Mouse (Mus musculus) forebrain, embryonic 15.5 days (tissue): ENCODE measurements around the gene Slc22a20. TPM values are rescaled to one million over a fixed set of nuclear protein-coding genes. Genes with fewer than 3 reads are reported as not detected.

Experiments
- ATAC-seq: fragments of 200-750 bp; cut with Nextera tagmentation; replicated peaks from 2 replicates; pipeline ENCODE4 v1.8.0; 2017; ENCODE audit warnings: mild to moderate bottlenecking, moderate TSS enrichment, moderate library complexity
- H3K27ac ChIP-seq: fragments of 300-500 bp; sonication (generic); replicated peaks from 2 replicates; pipeline ENCODE4 v1.5.1; 2015; ENCODE audit warnings: mild to moderate bottlenecking, inconsistent platforms
- H3K27me3 ChIP-seq: fragments of 300-500 bp; sonication (generic); 2 replicates; pipeline ENCODE4 v1.6.1; 2015; ENCODE audit warnings: inconsistent platforms
- H3K36me3 ChIP-seq: fragments of 300-500 bp; sonication (generic); 2 replicates; pipeline ENCODE4 v1.6.1; 2015; ENCODE audit warnings: mild to moderate bottlenecking, inconsistent platforms
- H3K4me1 ChIP-seq: fragments of 300-500 bp; sonication (generic); 2 replicates; pipeline ENCODE4 v1.6.1; 2015; ENCODE audit warnings: inconsistent platforms
- H3K4me2 ChIP-seq: fragments of 300-500 bp; sonication (generic); replicated peaks from 2 replicates; pipeline ENCODE4 v1.6.1; 2015; ENCODE audit warnings: mild to moderate bottlenecking, inconsistent platforms
- H3K4me3 ChIP-seq: fragments of 300-500 bp; sonication (generic); 2 replicates; pipeline ENCODE4 v1.5.1; 2015; ENCODE audit warnings: mild to moderate bottlenecking, inconsistent platforms
- H3K9ac ChIP-seq: fragments of 300-500 bp; sonication (generic); replicated peaks from 2 replicates; pipeline ENCODE4 v1.6.1; 2015; ENCODE audit warnings: mild to moderate bottlenecking, inconsistent platforms
- H3K9me3 ChIP-seq: fragments of 300-500 bp; sonication (generic); 2 replicates; pipeline ENCODE4 v1.6.1; 2016; ENCODE audit warnings: inconsistent platforms
- WGBS: fragments of 180-500 bp; shearing (Covaris S2); methylation state at CpG from one replicate; pipeline ENCODE4 v1.1.7; 2015; ENCODE audit warnings: mixed read lengths; 5-methylcytosine and 5-hydroxymethylcytosine counted together
- polyA plus RNA-seq: library from polyadenylated mRNA; unstranded; fragments of >200 nt; fragmentation: Nextera tagmentation; extraction: Ambion mirVana; gene quantifications from 2 replicates; pipeline ENCODE4 v1.2.1, GENCODE M21; 2015

The Slc22a20 gene
- polyA plus RNA-seq, 1 experiment from 2014 or later, result not detected

GRCm38 (mm10) chr19:5957371-5957770 is 28.6 kb downstream of the Slc22a20 start:
- no peak overlapping the region for H3K4me3 ChIP-seq
- ATAC-seq, result no peak
- no peak overlapping the region for H3K27ac ChIP-seq
- H3K4me2 ChIP-seq, result no peak overlapping the region
- peaks cover 2% of the 10 kb centered on the region for H3K4me1 ChIP-seq
- no peak overlapping the region for H3K9ac ChIP-seq
- no peaks in the 10 kb centered on the region for H3K9me3 ChIP-seq
- no peaks in the 10 kb centered on the region for H3K27me3 ChIP-seq
- peaks cover 16% of the 10 kb centered on the region; the same call in 1 of the 2 replicates for H3K36me3 ChIP-seq
- 90% methylated on average over 5 of the region's 5 CpGs for WGBS

- Histone ChIP-seq H3K4me2 (no peak overlapping the region), H3K27ac (no peak overlapping the region), H3K27me3 (no peaks in the 10 kb centered on the region), H3K9ac (no peak overlapping the region), H3K4me1 (no peaks in the 10 kb centered on the region), H3K36me3 (peaks cover 17% of the 10 kb centered on the region; the same call in 1 of the 2 replicates), H3K4me3 (no peak overlapping the region), H3K9me3 (no peaks in the 10 kb centered on the region)
- 0 out of 2 replicates have a peak, but pooled peaks have one; percentile 11 for ATAC-seq
- WGBS, result 25% methylated on average over 3 of the region's 3 CpGs
Measured at GRCm38 (mm10) chr19:5956685-5957084, 29.3 kb downstream of the Slc22a20 start.

GRCm38 (mm10) chr19:5955704-5956670 is 30.0 kb downstream of the Slc22a20 start:
- Histone ChIP-seq H3K4me3 (no peak overlapping the region), H3K9ac (no peak overlapping the region), H3K27ac (no peak overlapping the region), H3K9me3 (no peaks in the 10 kb centered on the region), H3K27me3 (no peaks in the 10 kb centered on the region), H3K4me2 (no peak overlapping the region), H3K36me3 (peaks cover 18% of the 10 kb centered on the region; the same call in 1 of the 2 replicates), H3K4me1 (no peaks in the 10 kb centered on the region)
- ATAC-seq, result no peak
- 89% methylated on average over 28 of the region's 28 CpGs for WGBS

- no peaks in the 10 kb centered on the region for H3K4me1 ChIP-seq
- WGBS, result 96% methylated on average over 10 of the region's 10 CpGs
- H3K36me3 ChIP-seq, result peaks cover 27% of the 10 kb centered on the region; the same call in 1 of the 2 replicates
- no peak overlapping the region for H3K27ac ChIP-seq
- no peak overlapping the region for H3K4me3 ChIP-seq
- ATAC-seq, result no peak
- H3K9me3 ChIP-seq, result no peaks in the 10 kb centered on the region
- H3K4me2 ChIP-seq, result no peak overlapping the region
- no peak overlapping the region for H3K9ac ChIP-seq
- no peaks in the 10 kb centered on the region for H3K27me3 ChIP-seq
Measured at GRCm38 (mm10) chr19:5954936-5955335, 31.0 kb downstream of the Slc22a20 start.

- 91% methylated on average over 22 of the region's 22 CpGs for WGBS
- Histone ChIP-seq H3K9me3 (no peaks in the 10 kb centered on the region), H3K4me2 (no peak overlapping the region), H3K27ac (no peak overlapping the region), H3K4me3 (no peak overlapping the region), H3K27me3 (no peaks in the 10 kb centered on the region), H3K9ac (no peak overlapping the region), H3K36me3 (peaks cover 27% of the 10 kb centered on the region; the same call in 1 of the 2 replicates), H3K4me1 (no peaks in the 10 kb centered on the region)
- ATAC-seq, result no peak
Measured at GRCm38 (mm10) chr19:5954031-5954710, 31.8 kb downstream of the Slc22a20 start.

- Histone ChIP-seq H3K27ac (no peak overlapping the region), H3K36me3 (peaks cover 19% of the 10 kb centered on the region; the same call in 1 of the 2 replicates), H3K27me3 (no peaks in the 10 kb centered on the region), H3K9ac (no peak overlapping the region), H3K9me3 (no peaks in the 10 kb centered on the region), H3K4me2 (no peak overlapping the region), H3K4me3 (no peak overlapping the region), H3K4me1 (no peaks in the 10 kb centered on the region)
- WGBS, result 93% methylated on average over 19 of the region's 19 CpGs
- no peak for ATAC-seq
Measured at GRCm38 (mm10) chr19:5953201-5953770, 32.7 kb downstream of the Slc22a20 start.

GRCm38 (mm10) chr19:5952071-5952691 is 33.8 kb downstream of the Slc22a20 start:
- ATAC-seq, result no peak
- Histone ChIP-seq H3K4me1 (no peaks in the 10 kb centered on the region), H3K36me3 (peaks cover 16% of the 10 kb centered on the region; the same call in 1 of the 2 replicates), H3K9ac (no peak overlapping the region), H3K27me3 (no peaks in the 10 kb centered on the region), H3K27ac (no peak overlapping the region), H3K9me3 (no peaks in the 10 kb centered on the region), H3K4me2 (no peak overlapping the region), H3K4me3 (no peak overlapping the region)
- WGBS, result 89% methylated on average over 13 of the region's 13 CpGs

GRCm38 (mm10) chr19:5951631-5952030 is 34.3 kb downstream of the Slc22a20 start:
- Histone ChIP-seq H3K4me1 (no peaks in the 10 kb centered on the region), H3K9me3 (no peaks in the 10 kb centered on the region), H3K36me3 (peaks cover 16% of the 10 kb centered on the region; the same call in 1 of the 2 replicates), H3K4me2 (no peak overlapping the region), H3K27me3 (no peaks in the 10 kb centered on the region), H3K4me3 (no peak overlapping the region), H3K27ac (no peak overlapping the region), H3K9ac (no peak overlapping the region)
- ATAC-seq, result no peak
- 92% methylated on average over 16 of the region's 16 CpGs for WGBS

- Histone ChIP-seq H3K4me3 (no peak overlapping the region), H3K9me3 (no peaks in the 10 kb centered on the region), H3K36me3 (peaks cover 16% of the 10 kb centered on the region; the same call in 1 of the 2 replicates), H3K4me2 (no peak overlapping the region), H3K9ac (no peak overlapping the region), H3K27me3 (no peaks in the 10 kb centered on the region), H3K27ac (no peak overlapping the region), H3K4me1 (no peaks in the 10 kb centered on the region)
- ATAC-seq, result no peak
- WGBS, result 95% methylated on average over 11 of the region's 11 CpGs
Measured at GRCm38 (mm10) chr19:5950218-5950617, 35.7 kb downstream of the Slc22a20 start.

GRCm38 (mm10) chr19:5945891-5946290 is 40.1 kb downstream of the Slc22a20 start:
- no peak for ATAC-seq
- WGBS, result 87% methylated on average over 8 of the region's 8 CpGs
- no peaks in the 10 kb centered on the region for H3K4me1 ChIP-seq

GRCm38 (mm10) chr19:5945027-5945426 is 40.9 kb downstream of the Slc22a20 start:
- ATAC-seq, result no peak
- Histone ChIP-seq H3K4me2 (no peak overlapping the region), H3K4me3 (no peak overlapping the region), H3K27ac (no peak overlapping the region), H3K36me3 (peaks cover 2% of the 10 kb centered on the region; the same call in 1 of the 2 replicates), H3K9ac (no peak overlapping the region), H3K9me3 (no peaks in the 10 kb centered on the region), H3K27me3 (no peaks in the 10 kb centered on the region), H3K4me1 (peaks cover 8% of the 10 kb centered on the region)
- 87% methylated on average over 7 of the region's 7 CpGs for WGBS

More at GRCm38 (mm10) chr19:5945891-5946290, 40.1 kb downstream of the Slc22a20 start:
- Histone ChIP-seq H3K9ac (no peak overlapping the region), H3K36me3 (peaks cover 9% of the 10 kb centered on the region; the same call in 1 of the 2 replicates), H3K9me3 (no peaks in the 10 kb centered on the region), H3K27me3 (no peaks in the 10 kb centered on the region), H3K4me2 (no peak overlapping the region), H3K4me3 (no peak overlapping the region), H3K27ac (no peak overlapping the region)
